Mouse (Mus musculus) bone marrow macrophage, adult 2 months (primary cell): Measurements from ENCODE around the gene Tjap1. TPM values are rescaled to one million over a fixed set of nuclear protein-coding genes. Genes with fewer than 3 reads are reported as not detected.

Source experiments
- H3K27ac ChIP-seq: 2 replicates; pipeline ENCODE4 v1.5.1; 2012; ENCODE audit warnings: low read depth, low read length; ENCODE audit not compliant: insufficient read depth
- H3K4me1 ChIP-seq: 2 replicates; pipeline ENCODE4 v1.6.1; 2012; ENCODE audit warnings: low read length; ENCODE audit not compliant: control insufficient read depth, insufficient read depth
- H3K4me3 ChIP-seq: 2 replicates; pipeline ENCODE4 v1.5.1; 2012; ENCODE audit warnings: mild to moderate bottlenecking, low read length, moderate library complexity; ENCODE audit not compliant: insufficient read depth
- CTCF ChIP-seq: IDR thresholded peaks from 2 replicates; pipeline ENCODE4 v1.5.1; 2012; ENCODE audit warnings: low read depth, mild to moderate bottlenecking, low read length, moderate library complexity
- POLR2A ChIP-seq: IDR thresholded peaks from 2 replicates; pipeline ENCODE4 v1.6.1; 2012; ENCODE audit warnings: mild to moderate bottlenecking, low read depth, low read length, borderline replicate concordance
- polyA plus RNA-seq: library from polyadenylated mRNA; stranded (reverse); fragments of >200 nt; gene quantifications from 2 replicates; pipeline ENCODE4 v1.2.4, GENCODE M21; 2012; ENCODE audit not compliant: missing spikeins, insufficient read depth, insufficient read length

The Tjap1 gene
- polyA plus RNA-seq, 1 experiment = 18.1 TPM

DNA sequence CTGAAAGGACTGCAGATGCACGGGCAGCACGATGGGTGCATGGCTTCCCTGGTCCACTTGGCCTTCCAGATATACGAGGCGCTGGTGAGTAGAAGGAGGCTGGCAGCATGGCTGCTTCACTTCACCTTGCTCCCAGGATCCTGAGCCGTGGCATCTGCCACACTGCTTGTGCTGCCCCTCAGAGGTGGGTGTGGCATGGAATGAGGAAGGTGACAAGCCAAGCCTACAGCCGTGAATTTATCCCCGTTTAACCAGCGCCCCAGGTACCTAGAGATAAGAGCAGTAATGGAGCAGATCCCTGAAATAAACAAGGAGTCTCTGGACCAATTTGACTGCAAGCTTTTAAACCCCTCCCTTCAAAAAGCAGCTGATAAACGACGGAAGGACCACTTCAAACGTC lies 41.4 kb downstream of the Tjap1 start:
- TF ChIP-seq POLR2A = no peak
- TF ChIP-seq CTCF = no peak
- Histone ChIP-seq H3K4me3 (no peak overlapping the region), H3K4me1 (peaks cover under 1% of the 10 kb centered on the region), H3K27ac (no peak overlapping the region)

DNA sequence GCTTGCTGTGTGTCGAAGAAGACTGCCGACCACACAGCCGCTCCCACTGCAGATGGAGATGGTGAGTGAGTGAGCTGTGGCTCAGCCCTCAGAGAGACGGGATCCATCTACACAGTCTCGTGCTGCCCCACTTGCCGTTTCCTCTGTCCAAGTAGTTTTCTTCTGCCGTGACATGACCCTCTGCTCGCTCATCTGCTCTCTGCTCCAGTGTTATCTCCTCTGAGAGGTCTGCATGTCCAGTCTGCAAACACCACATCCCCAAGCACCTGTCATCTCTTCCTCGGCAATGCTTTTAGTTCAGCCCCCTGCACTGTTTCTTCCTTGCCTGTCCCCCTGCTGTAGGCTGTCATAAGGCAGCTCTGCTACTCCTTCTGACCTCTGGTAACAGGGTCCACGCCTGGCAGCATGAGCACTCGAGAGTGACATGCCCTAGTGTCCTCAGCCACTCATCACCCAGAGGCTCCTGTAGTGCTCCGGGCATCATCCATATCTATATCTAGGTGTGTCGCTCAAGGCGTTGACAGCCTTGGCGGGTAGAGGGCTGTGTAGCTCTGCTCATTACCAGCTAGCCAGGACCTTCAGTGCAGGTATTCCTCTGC lies 43.2 kb downstream of the Tjap1 start:
- Histone ChIP-seq H3K4me3 (no peak overlapping the region), H3K27ac (no peak overlapping the region), H3K4me1 (no peaks in the 10 kb centered on the region)
- TF ChIP-seq CTCF (no peak), POLR2A (no peak)

DNA sequence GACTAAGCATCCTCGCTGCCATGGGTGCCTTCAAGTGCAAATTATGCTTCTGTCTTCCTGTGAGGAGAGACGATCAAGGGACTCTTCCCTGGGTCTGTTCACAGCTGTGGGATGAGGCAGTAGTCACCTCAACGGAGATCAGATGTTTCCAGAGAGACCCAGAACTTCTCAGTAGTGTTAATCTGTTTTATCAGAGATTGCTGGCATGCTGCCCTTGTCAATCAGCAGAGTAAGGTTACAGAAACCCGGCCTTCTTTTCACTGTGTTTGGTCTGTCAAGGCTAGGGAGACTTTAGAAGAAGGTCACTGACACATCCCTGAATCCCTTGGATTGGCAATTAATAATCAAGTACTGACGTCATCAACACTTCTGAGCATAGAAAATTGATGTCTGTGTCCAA lies 45.3 kb downstream of the Tjap1 start:
- no peak overlapping the region for H3K4me3 ChIP-seq
- no peaks in the 10 kb centered on the region for H3K4me1 ChIP-seq
- no peak overlapping the region for H3K27ac ChIP-seq
- no peak for TF ChIP-seq CTCF
- TF ChIP-seq POLR2A = no peak

DNA sequence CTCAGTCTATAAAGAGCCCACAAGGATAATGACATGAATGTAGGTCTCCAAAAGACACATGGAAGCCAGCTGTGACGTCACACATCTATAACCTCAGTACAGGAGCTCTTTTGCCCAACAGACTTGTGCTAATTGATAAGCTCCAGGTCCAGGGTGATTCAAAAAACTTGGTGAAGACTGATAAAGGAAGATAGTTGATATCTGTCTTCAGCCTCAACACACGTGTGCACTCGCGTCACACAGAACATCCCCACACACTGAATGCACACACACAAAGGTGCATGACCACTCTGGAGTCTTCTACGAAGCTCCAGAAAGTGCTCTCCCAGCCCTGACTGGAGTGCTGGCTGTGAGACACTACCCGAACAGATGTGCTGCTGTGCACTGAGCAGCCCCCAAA lies 45.7 kb downstream of the Tjap1 start:
- TF ChIP-seq CTCF (no peak), POLR2A (no peak)
- no peak overlapping the region for H3K27ac ChIP-seq
- no peak overlapping the region for H3K4me3 ChIP-seq
- H3K4me1 ChIP-seq = no peaks in the 10 kb centered on the region

DNA sequence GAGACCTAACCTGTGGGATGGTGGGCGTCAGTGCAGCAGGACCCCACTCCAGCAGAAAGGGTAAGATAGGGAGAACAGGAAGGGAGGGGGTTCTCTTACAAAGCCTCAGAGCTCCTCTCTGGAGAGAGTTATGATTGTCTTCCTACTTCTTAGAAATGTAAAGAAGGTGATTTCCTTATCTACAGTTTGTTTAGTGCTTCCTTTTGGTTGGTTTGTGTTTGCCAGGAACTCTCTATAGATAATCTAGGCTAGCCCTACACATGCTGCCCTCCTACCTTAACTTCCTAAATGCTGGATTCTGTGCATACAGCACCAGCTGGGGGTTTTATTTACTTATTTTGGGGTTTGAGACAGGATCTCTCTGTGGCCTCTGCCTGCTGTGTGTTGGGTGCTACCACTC lies 46.8 kb downstream of the Tjap1 start:
- Histone ChIP-seq H3K4me1 (no peaks in the 10 kb centered on the region), H3K27ac (no peak overlapping the region), H3K4me3 (no peak overlapping the region)
- TF ChIP-seq POLR2A = no peak
- no peak for TF ChIP-seq CTCF

DNA sequence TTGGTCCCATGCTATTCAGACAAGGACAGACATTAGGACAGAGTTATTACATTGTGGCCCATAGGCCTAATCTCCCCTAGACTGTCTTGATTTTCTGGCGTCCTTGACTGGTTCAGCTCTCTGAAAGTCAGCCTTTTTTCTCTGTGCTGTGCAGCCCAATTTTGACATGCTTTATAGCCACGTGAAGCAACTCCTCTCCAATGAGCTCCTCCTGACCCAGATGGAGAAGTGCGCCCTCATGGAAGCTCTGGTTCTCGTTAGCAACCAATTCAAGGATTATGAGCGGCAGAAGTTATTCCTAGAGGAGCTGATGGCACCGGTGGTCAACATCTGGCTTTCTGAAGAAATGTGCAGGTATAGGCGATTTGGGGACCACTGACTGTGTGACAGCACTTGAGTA lies 55.2 kb downstream of the Tjap1 start:
- Histone ChIP-seq H3K4me1 (no peaks in the 10 kb centered on the region), H3K4me3 (no peak overlapping the region), H3K27ac (no peak overlapping the region)
- TF ChIP-seq CTCF (no peak), POLR2A (no peak)

DNA sequence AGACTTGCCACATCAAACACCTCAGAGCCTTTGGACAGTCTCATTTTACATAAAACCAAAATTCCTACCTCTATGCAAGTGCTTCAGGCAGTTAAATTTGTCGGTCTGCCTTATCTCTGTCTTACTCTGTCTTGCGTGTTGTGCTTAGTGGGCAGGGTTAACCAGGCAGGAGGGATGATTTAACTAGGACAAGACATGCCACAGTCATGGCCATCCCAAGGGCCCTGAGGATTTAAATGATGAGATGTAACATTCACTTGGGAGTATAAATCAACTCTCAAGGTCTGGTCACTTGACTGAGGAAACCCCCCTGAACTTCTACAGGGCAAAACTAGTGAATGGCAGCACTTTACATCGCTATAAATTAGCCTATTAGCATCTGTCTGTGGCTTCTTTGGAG lies 61.2 kb downstream of the Tjap1 start:
- no peak for TF ChIP-seq POLR2A
- no peak for TF ChIP-seq CTCF
- Histone ChIP-seq H3K4me3 (no peak overlapping the region), H3K4me1 (no peaks in the 10 kb centered on the region), H3K27ac (no peak overlapping the region)

DNA sequence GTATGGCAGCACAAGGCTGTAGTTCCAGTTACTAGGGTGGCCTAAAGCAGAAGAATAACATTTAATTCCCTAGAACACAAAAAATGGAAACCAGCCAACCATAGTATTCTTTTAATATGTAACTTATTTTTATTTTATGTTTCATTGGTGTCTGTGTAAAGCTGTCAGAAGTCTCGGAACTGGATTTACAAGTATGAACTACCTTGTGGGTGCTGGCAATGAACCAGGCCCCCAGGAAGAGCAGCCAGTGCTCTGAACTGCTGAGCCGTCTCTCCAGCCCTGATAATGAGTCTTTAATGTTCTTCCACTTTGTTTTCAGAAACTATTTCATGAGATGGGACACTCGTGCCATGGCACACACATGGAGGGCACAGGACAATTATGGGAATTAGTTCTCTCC lies 72.3 kb downstream of the Tjap1 start:
- Histone ChIP-seq H3K27ac (no peak overlapping the region), H3K4me1 (no peaks in the 10 kb centered on the region), H3K4me3 (no peak overlapping the region)
- TF ChIP-seq CTCF (no peak), POLR2A (no peak)

Other genes with a start within 250 kb of the Tjap1 start
- gene Mrps18a, start 172.0 kb downstream of the Tjap1 start, polyA plus RNA-seq = 71.9 and 73.2 TPM in 2 replicates
- 8.6 and 12.9 TPM in 2 replicates for gene Rsph9, start 138.8 kb downstream of the Tjap1 start, polyA plus RNA-seq
- 25.8 and 28.4 TPM in 2 replicates for gene Mad2l1bp, start 129.5 kb downstream of the Tjap1 start, polyA plus RNA-seq
- gene Gtpbp2, start 122.0 kb downstream of the Tjap1 start, polyA plus RNA-seq = 126 and 134 TPM in 2 replicates
- gene Polh, start 80.4 kb downstream of the Tjap1 start, polyA plus RNA-seq = 13.7 and 14.4 TPM in 2 replicates
- 16.6 and 17.3 TPM in 2 replicates for gene Xpo5, start 80.2 kb downstream of the Tjap1 start, polyA plus RNA-seq
- 29.9 and 30.7 TPM in 2 replicates for gene Polr1c, start 35.0 kb downstream of the Tjap1 start, polyA plus RNA-seq
- gene Yipf3, start 34.9 kb downstream of the Tjap1 start, polyA plus RNA-seq = 121 and 143 TPM in 2 replicates
- gene Lrrc73, start 29.5 kb downstream of the Tjap1 start, polyA plus RNA-seq = 0.58 TPM in 1 of 2 replicates, not detected in the other
- gene Dlk2, start 14.4 kb upstream of the Tjap1 start, polyA plus RNA-seq = not detected in 2 replicates
- 5.4 and 7.2 TPM in 2 replicates for gene Abcc10, start 45.3 kb upstream of the Tjap1 start, polyA plus RNA-seq
- 21.7 and 26.2 TPM in 2 replicates for gene Zfp318, start 100.7 kb upstream of the Tjap1 start, polyA plus RNA-seq
- not detected in 2 replicates for gene Crip3, start 145.9 kb upstream of the Tjap1 start, polyA plus RNA-seq
- not detected in 2 replicates for gene Slc22a7, start 155.4 kb upstream of the Tjap1 start, polyA plus RNA-seq
- not detected in 2 replicates for gene Ttbk1, start 204.6 kb upstream of the Tjap1 start, polyA plus RNA-seq
- gene Dnph1, start 213.7 kb upstream of the Tjap1 start, polyA plus RNA-seq = 5.7 and 9.0 TPM in 2 replicates